In the genomic region with DNA sequence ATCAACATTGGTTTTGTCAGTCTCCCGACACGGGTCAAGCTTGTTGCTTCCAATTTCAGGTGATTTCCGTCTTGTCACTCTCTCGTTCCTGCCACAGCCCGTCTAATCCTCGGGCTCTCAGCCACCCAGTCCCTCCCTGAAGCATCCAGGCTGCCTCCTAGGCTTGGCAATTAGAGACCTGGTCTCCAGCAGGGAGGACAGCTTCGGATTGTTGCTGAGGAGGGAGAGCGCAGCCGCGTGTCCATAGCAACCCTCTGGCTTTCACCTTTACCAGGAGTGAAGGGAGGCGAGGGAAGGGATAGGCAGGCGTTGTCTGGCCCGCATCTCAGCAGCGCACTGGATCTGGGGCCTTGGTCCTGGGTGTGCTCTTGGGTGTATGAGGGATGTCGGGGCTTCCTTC, we compare ENCODE assay signal across 9 mouse cellular contexts. TPM values are rescaled to one million over a fixed set of nuclear protein-coding genes. Genes with fewer than 3 reads are reported as not detected.
A peak's percentile ranks its signal among the peaks of the same experiment; 100 is the strongest.
DNase-seq lines count a peak whose midpoint lies in the region; ATAC-seq lines count a peak whose summit lies in the region.
"Had no signal": no experiment of that assay in that cellular context is flagged by ENCODE, and none has a peak within 500 bp of the region (broad histone marks: within the 10 kb centered on the region; RNA-seq: fewer than 3 reads in every experiment).

No protein-coding gene starts in this region.

- no peak overlapping the region for H3K27ac ChIP-seq in heart, embryonic 12.5 days (ENCODE audit: poor library complexity, severe bottlenecking)
- H3K27ac ChIP-seq in hindbrain, embryonic 10.5 days = peak overlapping the region; percentile 60
- peak overlapping the region; percentile 20 for H3K27ac ChIP-seq in midbrain, embryonic 14.5 days (replicated peaks; ENCODE audit: low read depth, low read length)

- no peak for DNase-seq in heart, postnatal 10 days
- peak; percentile 41 for DNase-seq in brain, adult 2 months (ENCODE audit: low read depth, low spot score)
- DNase-seq in hindbrain, embryonic 10.5 days (ENCODE audit: low spot score) = peak; percentile 31
- peak; percentile 71 for DNase-seq in midbrain, embryonic 14.5 days
- no peak for DNase-seq in spleen, postnatal 36 days (ENCODE audit: low spot score in 2 of 2)
- DNase-seq in adrenal gland, postnatal 4 days (ENCODE audit: low spot score in 2 of 2) = no peak
- no peak for DNase-seq in right cerebral cortex, postnatal 10 days (ENCODE audit: low spot score in 2 of 2)

- WGBS in heart, embryonic 12.5 days = 24% methylated on average over 15 of the region's 15 CpGs
- WGBS in hindbrain, embryonic 10.5 days = 18% methylated on average over 15 of the region's 15 CpGs
- 5% methylated on average over 15 of the region's 15 CpGs for WGBS in midbrain, embryonic 14.5 days

- H3K4me3 ChIP-seq in heart, embryonic 12.5 days = no peak overlapping the region
- peak overlapping the region; percentile 37 for H3K4me3 ChIP-seq in hindbrain, embryonic 10.5 days
- no peak overlapping the region for H3K4me3 ChIP-seq in midbrain, embryonic 14.5 days (replicated peaks; ENCODE audit: low read depth, low read length)
- H3K4me3 ChIP-seq: megakaryocyte, embryonic 14.5 days had no signal

- no peaks in the 10 kb centered on the region for H3K36me3 ChIP-seq in heart, embryonic 12.5 days
- H3K36me3 ChIP-seq in hindbrain, embryonic 10.5 days = no peaks in the 10 kb centered on the region
- no peaks in the 10 kb centered on the region for H3K36me3 ChIP-seq in midbrain, embryonic 14.5 days (ENCODE audit: control insufficient read depth, insufficient read depth, low read length)

- H3K9ac ChIP-seq in heart, embryonic 12.5 days = no peak overlapping the region
- H3K9ac ChIP-seq in midbrain, embryonic 14.5 days (replicated peaks; ENCODE audit: low read length) = no peak overlapping the region; the same call in 1 of the 2 replicates

- intact Hi-C loops in heart, postnatal 10 days (cut with DNase I) = loop anchor here (1.0 to 5.0 kb wide), 2 partner anchors 177 to 261 kb away; a partner anchor contains a TSS

- peaks cover 2% of the 10 kb centered on the region for H3K9me3 ChIP-seq in heart, embryonic 12.5 days (replicated peaks)
- H3K9me3 ChIP-seq in hindbrain, embryonic 10.5 days = peaks cover 1% of the 10 kb centered on the region
- H3K9me3 ChIP-seq in midbrain, embryonic 14.5 days (ENCODE audit: control insufficient read depth, low read length) = peaks cover 3% of the 10 kb centered on the region

- peak overlapping the region; percentile 35 for H3K4me2 ChIP-seq in heart, embryonic 12.5 days
- H3K4me2 ChIP-seq in midbrain, embryonic 14.5 days (ENCODE audit: low read length) = peak overlapping the region; percentile 35

- no peaks in the 10 kb centered on the region for H3K4me1 ChIP-seq in heart, embryonic 12.5 days (replicated peaks)
- H3K4me1 ChIP-seq in hindbrain, embryonic 10.5 days (replicated peaks) = peaks cover 35% of the 10 kb centered on the region
- peaks cover 9% of the 10 kb centered on the region for H3K4me1 ChIP-seq in midbrain, embryonic 14.5 days (ENCODE audit: control insufficient read depth, insufficient read depth, low read length)

- peaks cover 57% of the 10 kb centered on the region for H3K27me3 ChIP-seq in heart, embryonic 12.5 days (replicated peaks)
- peaks cover 40% of the 10 kb centered on the region for H3K27me3 ChIP-seq in hindbrain, embryonic 10.5 days (ENCODE audit: insufficient read depth, poor library complexity, severe bottlenecking)
- H3K27me3 ChIP-seq in midbrain, embryonic 14.5 days (ENCODE audit: control insufficient read depth, insufficient read depth, low read length) = no peaks in the 10 kb centered on the region

- ATAC-seq in heart, embryonic 12.5 days (ENCODE audit: insufficient number of reproducible peaks, low FRiP score) = no peak
- ATAC-seq in midbrain, embryonic 14.5 days (ENCODE audit: low FRiP score, low TSS enrichment) = peak; percentile 53; the same call in 1 of the 2 replicates

RNA-seq across cellular contexts. Expression of a gene that starts 8.6 kb away (rescaled TPM):
- polyA plus RNA-seq in heart, embryonic 12.5 days (2016; fragmentation: Nextera tagmentation; extraction: Ambion mirVana) = 1.4 and 1.5 TPM in 2 replicates
- total RNA-seq in heart, postnatal 10 days (2021) = 1 to 10 TPM; 7.4 to 8.8 TPM
- 1.2 TPM in 2 replicates for polyA plus RNA-seq in hindbrain, embryonic 10.5 days (2016; fragmentation: Nextera tagmentation; extraction: Ambion mirVana)
- 5.3 and 6.4 TPM in 2 replicates for polyA plus RNA-seq in midbrain, embryonic 14.5 days (2014; fragmentation: Nextera tagmentation; extraction: Ambion mirVana)
- 1 to 10 TPM; 6.6 to 7.2 TPM for total RNA-seq in adrenal gland, postnatal 4 days (2021)

RNA-seq across cellular contexts. Expression of a gene that starts 57.1 kb away (rescaled TPM):
- polyA plus RNA-seq in heart, embryonic 12.5 days (2016; fragmentation: Nextera tagmentation; extraction: Ambion mirVana) = 46.8 and 51.0 TPM in 2 replicates
- 10 to 100 TPM in 1 of 2 experiments, 1 to 10 TPM in 1; 8.9 to 12.1 TPM for total RNA-seq in heart, postnatal 10 days (2021)
- polyA plus RNA-seq in hindbrain, embryonic 10.5 days (2016; fragmentation: Nextera tagmentation; extraction: Ambion mirVana) = 71.4 and 87.8 TPM in 2 replicates
- 106 and 132 TPM in 2 replicates for polyA plus RNA-seq in midbrain, embryonic 14.5 days (2014; fragmentation: Nextera tagmentation; extraction: Ambion mirVana)
- total RNA-seq in adrenal gland, postnatal 4 days (2021) = 10 to 100 TPM; 14.9 to 17.3 TPM

Comparison
In these comparisons a context has a peak if more than half of its experiments do, and no peak if none do; other contexts are left out.
1. DNase-seq: peak in brain, adult 2 months (single experiment), hindbrain, embryonic 10.5 days (single experiment) and midbrain, embryonic 14.5 days (single experiment); none in heart, postnatal 10 days (0 of 2), spleen, postnatal 36 days (0 of 2), adrenal gland, postnatal 4 days (0 of 2) and right cerebral cortex, postnatal 10 days (0 of 2).